Mouse (Mus musculus) frontal cortex, adult (tissue): ENCODE results near the gene Slc1a7.

Experiments
- ATAC-seq: cut with Nextera tagmentation; 2 replicates; pipeline ENCODE4 v1.9.2; 2017; ENCODE audit warnings: mild to moderate bottlenecking, moderate library complexity, mixed read lengths; ENCODE audit not compliant: low TSS enrichment

Gene Slc1a7

DNA sequence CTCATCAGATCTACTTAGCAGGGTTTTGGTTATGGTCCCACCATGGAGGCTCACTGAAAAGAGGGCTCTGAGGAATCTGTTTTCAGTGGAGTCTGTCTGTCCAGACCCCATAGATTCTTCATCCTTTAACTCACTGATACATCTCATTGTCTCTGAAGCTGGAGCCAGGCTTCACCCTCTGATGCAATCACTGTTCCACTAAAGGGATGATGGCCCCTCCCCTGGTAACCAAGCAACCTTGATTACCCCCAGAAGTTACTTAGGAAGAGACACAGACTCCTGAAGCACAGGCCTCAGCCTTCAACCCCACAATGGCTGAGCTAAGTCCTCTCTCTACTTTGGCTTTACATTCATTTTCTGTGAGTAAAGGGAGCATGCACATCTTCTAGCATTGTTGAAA, 1.6 kb downstream of the Slc1a7 start:
- ATAC-seq: no peak

DNA sequence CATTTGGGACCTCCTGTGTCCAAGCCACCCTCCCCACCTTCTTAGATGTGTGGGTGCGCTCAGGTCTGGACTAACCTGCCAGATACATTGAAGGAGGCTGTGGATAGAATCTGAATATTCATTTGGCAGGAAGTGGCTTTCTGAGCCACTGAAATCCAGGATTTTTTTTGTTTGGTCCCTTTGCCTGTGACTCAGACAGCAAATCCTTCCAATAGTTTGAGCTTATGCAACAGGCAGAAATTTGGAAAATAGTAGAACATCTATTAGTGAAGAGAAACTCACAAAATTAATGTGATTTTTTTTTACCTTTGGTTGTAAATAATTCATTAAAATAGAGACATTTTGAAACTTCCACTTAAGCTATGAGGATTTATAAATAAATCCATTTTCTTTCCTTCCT, 3.0 kb downstream of the Slc1a7 start:
- ATAC-seq: no peak

DNA sequence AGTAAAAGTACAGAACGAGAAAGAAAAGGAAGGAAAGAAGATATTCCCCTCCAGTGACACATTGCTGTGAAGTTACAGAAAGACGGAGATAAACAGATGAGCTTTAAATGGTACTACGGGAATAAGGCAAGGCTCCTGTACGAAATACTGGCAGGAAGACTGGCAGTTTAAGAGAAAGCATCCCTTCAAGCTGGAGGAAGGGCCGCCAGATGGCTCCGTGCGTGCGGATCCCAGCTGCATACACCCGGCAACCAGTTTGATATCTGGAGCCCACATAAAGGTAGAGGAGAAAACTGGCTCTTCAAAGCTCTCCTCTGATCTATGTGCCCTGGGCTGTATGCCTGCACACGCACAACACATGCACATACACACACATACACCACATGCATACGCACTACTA, 6.4 kb downstream of the Slc1a7 start:
- ATAC-seq: 0 out of 2 replicates have a peak, but pooled peaks have one; percentile 69

DNA sequence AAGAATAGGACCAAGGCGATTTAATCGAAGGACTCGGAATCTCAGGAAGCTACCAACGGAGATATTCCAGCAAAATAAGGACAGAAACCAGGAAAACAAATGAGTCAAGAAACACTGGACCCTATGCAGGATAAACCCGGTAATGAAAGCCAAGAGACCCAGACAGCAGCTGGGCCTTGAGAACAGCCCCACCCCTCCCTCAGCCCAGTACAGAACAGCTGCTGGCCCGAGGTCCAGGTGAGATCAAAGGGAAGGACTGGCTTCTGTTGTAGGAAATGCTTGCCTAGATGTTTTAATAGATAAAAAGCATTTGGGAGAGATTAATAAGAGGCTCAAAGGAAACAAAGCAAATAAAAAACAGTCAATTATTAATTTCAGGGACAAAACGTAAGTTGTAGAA, 6.9 kb downstream of the Slc1a7 start:
- no peak for ATAC-seq

DNA sequence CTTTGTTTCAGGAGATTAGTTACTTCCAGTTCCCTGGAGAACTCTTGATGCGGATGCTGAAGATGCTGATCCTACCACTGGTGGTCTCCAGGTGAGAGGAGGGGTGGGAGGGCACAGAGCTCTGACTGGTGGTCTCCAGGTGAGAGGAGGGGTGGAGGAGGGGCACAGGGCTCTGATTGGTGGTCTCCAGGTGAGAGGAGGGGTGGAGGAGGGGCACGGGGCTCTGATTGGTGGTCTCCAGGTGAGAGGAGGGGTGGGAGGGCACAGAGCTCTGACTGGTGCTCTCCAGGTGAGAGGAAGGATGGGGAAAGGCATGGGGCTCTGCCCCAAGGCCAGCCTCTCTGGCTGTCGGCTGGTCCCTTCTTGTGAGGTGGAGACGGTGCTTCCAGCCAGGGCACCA, 9.5 kb downstream of the Slc1a7 start:
- no peak for ATAC-seq

DNA sequence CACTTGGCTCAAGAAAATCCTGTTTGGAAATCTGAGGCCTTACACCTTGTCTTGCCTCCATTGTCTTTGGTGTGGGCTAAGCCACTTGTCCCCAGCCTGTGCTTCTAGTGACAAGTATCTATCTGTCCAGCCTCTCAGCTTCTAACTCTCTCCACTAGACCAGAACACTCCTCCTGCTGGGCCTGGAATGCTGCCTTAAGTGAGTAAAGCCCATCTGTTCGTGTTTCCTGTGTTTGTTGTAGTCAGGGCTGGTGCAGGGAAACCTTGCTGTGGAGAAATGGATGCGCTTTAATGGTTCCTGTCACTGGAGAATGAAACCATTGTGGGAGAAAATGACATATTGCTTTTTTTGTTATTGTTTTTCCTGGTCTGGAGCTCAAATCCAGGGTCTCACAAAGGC, 11.4 kb downstream of the Slc1a7 start:
- ATAC-seq: peak; percentile 81; the same call in 1 of the 2 replicates

DNA sequence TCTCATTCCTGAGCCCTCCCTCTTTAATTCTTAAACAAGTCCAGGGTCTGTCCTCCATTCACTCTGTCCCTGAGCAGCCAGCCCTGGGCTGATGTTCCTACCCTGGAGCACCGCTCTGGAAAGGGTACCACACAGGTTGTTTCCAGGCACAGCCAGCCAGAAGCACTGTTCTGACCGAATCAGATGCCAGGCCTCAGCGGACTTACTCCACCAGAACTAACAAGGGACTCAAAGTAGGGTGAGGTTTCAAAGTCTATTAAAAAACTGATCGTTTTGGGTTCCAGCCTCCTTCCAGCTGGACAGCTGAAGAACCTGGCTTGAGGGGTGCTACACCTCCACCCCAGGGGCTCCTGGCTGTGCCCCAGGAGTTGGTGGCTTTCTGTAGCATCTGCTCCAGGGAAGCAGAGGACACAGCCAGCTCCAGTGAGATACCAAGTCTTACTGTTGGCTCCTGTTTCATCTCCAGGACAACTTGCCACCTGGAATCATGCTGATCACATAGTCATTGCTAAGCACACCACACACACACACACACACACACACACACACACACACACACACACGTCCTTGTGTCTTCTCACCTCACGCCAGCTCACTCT, 12.0 kb downstream of the Slc1a7 start:
- ATAC-seq: no peak

DNA sequence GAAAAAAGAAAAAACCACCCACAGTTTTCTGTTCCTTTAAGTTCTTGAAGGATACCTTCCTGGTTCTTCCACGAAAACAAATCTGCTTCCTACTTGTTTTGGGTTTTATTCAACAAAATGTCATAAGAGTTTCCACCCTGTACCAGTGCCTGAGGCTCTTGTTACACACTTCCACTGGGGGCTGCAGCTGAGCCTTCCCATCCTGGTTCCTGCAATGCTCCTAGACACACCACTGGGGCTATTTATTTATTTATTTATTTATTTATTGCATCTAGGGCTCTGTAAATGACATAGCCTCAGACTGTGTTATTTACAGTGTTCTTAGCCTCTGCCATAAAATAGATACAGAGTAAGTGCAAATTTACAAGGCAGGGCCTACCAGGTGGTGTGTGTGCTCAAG, 15.6 kb downstream of the Slc1a7 start:
- ATAC-seq: peak; percentile 13; the same call in 1 of the 2 replicates

DNA sequence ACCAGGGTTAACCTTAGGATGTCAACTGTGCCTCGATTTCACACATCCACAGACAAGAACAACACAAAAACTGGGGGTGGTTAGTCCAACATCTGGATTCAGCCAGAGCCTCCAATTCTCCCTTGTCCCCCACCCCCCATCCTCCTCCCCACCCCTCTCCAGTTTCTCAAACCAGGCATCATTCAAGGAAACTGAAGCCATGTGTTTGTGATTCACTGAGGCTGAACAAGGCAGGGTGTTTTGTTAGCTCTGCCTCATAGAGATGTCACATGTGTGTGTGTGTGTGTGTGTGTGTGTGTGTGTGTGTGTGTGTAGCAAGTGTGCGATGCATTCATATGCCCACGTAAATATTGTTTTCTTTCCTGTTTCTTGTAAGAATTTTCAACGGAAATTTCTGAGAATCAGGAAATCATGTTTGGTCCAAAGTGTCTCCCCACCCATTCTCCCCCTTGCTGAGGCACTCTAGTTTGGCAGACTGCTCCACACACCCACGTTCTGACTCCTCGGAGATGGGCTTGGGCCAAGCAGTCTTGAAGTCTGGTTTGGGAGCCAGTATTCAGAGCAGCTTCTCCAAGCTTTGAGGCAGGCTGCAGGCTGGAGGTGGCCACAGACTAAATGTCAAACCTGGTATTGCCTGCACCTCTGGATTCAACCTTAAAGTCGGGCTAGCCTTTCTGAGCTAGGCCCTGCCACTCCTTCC, 16.3 kb downstream of the Slc1a7 start:
- peak; percentile 95 for ATAC-seq

DNA sequence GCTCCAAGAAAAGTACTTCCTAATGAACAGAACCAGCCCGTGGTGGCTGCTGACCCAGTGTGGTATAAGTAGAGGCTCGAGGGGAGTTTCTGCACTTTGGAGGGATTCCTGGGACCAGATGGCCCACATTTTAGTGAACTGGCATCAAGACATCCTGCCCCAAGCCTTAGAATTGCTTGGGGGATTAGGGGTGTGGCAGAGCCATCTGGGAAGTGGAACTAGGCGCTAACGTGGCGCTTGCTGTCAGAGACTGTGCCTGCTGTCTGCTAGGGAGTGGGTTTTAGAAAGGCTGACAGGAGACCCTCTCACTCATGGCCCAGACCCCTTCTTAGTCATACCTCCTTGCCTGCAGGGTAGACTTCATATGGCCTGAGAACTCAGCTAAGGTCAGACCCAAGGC, 17.7 kb downstream of the Slc1a7 start:
- ATAC-seq: no peak

DNA sequence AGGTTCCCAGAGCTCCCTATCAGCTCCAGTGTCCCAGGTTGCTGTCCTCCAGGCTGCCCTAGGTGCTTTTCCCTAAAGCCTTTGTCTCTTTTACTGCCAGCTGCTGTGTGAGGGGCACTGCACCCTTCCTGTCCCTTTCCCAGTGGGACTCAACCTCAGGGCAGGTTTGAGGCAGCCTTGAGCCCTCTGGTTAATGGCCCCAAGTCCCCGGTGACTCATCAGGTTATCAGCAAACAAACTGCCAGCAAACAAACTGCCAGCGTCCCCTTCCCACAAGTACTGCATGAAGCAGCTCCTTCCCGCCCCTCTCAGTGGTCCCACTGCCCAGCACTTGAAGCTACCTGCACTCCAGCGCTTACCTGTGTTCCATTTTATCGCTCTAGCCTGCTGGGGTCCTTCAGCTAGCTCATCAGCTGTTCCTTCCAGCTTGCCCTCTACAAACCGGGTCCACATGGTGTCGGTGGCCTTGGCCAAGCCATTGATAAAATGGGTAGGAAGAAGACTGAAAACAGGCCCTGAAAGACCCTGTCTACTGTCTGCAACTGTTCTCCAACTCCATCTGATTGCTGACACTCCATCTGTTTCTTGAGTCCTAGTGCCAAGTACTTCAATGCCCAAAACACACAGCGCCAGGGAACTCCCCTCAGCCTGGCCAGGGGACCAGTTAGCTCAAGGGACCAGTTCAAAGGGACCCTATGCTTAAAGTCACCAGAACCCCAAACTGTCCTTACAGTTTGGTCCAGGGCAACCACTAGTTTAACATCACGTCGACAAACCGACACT, 18.4 kb downstream of the Slc1a7 start:
- ATAC-seq: no peak

DNA sequence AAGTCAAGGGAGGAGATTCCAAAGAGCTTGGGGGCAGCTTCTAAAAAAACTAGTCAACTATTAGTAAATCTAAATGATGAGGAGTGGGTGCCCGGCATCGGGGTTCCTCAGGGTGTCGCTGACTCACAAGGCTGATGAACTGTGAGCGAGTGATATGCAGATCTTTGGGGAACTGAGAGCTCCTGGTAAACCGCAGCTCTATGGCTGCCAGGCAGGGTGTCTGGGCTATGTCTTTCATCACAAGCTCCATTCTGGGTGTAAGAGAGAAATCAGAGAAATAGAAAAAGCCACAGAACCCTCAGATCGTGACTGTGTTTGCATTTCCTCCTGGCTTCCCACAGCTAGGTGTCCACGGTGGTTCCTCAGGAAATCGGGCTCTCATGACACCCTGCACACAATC, 20.8 kb downstream of the Slc1a7 start:
- ATAC-seq: no peak

DNA sequence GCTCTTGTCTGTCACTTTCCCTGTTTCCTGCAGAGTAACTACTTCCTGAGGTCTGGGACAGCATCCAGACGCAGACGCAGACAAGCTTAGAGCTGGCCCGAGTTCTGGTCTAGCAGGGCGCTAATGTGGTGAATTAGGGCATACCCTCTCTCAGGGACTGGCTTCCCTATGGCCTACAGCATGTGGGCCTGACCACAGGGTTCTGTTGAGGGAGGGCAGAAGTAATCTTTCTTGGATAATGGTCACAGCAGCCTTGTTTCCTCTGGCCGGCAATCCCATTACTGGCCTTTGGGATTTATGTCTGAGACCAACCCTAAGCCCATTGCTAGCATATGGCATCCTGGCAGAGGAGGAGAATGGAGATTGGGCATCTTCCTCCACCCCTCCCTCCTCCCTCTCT, 22.7 kb downstream of the Slc1a7 start:
- no peak for ATAC-seq

DNA sequence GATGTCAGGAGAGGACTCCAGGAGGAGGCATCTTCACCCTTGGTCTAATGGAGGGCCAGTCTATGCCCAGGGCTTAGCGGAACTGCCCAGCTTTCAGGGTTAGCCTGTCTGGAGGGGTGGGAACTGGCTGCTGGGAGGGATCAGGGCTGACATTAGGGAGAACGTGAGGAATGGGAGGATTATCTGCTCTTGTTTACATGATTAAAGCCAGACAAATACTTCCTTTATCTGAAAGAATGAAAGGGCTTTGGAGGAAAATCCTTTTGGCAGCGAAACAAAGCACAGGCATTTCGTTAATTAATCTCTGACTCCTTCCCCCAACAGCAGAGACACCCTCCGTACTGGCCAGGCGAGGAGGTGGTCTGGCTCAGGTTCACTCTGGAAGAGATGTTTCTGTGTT, 23.7 kb downstream of the Slc1a7 start:
- ATAC-seq: no peak

DNA sequence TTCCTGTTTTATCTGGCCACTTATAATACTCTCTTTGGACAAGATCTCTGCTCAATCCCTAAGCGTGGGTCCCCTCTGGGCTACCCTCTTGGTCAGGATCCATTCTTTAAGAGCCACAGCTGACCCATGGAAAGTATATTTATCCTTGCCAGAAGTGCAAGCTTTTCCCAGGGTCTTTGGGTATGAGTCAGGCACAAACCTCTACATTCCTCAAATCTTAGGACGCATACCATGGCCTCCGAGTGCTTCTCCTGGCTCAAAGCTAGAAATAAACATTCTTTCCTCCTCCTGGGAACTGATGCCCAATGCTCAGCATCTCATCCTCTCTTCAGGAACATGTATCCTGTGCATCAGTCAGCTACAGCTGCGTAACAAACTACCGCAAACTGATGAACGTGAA, 26.9 kb downstream of the Slc1a7 start:
- no peak for ATAC-seq

DNA sequence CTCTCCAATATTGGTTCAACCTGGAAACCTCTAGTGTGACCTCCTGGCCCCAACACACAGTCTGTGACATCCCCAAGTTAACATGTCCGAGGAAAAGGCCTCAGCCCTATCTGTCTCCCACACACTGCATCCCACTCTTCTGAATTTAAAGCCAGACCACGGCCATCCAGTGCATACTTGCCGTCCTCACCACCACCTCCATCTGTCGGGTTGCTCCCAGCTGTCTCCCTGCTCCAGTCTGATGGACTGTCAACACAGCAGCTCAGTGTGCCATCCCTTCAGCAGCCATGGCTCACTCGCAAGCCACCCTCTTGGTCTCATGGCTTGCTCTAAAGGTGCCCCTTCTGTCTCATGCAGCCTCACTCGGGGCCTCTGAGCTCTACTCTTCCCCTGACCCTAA, 27.6 kb downstream of the Slc1a7 start:
- ATAC-seq: no peak

DNA sequence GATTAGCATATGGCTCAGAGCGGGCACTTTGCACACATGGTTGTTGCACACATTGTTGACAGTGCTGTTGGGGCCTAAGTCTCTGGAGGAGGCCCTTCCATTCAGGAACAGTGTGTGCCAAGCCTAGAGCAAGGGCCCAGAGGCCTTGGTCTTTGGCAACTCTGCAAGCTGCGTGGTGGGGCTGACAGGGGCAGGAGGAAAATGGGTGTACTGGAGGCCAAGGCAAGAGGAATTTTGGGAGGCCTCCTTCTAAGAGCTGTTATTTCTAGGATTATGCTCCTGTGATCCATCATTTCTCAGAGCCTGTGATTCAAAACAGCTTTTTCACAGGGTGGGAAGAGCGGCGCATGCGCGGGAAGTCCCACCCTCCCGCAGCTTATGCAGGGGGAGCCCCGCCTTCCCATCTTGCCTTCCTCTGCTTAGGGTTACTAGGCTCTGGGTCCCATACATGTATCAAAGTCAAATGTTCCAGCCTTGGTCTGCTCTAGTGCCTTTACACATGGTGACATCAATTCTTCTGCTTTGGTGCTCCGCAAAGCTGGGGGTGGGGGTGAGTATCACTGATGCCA, 28.4 kb downstream of the Slc1a7 start:
- peak; percentile 20; the same call in 1 of the 2 replicates for ATAC-seq

DNA sequence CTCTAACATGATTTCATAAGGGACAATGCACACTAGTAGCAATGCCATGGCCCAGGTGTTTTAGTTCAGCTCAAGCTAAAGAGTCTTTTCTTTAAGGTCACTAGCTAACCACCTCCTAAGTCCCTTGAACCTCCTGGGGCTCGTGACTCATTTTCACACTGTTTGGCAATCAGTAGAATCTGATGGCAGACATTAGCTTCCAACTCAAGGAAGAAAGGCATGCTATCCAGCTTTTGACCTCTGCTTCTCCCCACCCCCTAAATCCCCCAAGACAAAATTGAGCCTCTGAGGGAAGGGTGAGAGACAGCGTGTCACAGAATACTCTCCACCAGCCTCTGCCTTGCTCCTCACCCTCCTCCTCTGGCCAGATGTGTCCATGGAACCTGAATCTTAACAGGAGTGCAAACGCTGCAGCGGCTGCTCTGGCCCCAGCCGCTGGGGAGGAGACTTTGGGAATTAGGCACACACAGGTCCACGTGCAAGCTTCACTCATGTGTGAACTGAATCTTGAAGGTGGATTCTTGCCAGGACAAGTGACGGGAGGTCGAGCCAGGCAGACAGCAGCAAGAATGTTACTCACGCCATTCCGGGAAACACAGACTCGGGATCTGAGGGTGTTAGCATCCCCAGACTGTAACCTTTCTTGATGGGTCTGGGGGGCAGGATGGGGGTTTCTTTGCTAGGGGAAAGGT, 30.7 kb downstream of the Slc1a7 start:
- no peak for ATAC-seq

DNA sequence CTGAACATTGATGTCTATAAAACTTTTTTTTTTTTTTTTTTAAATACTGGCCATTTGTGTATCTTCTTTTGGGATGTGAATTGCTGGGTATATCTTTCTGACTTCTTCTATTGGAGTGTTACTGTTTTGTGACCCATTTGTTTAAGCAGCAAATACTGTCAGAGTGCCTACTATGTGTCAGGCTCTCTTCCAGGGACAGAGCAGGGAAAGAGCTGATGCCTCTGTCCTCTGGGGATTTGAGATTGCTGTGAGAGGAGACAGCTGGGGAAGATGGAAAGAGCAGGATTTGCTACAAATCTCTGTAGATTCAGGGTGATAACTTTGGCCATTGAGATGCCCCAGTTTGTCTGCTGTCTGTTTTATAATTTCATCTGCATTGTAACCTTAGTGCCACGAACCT, 31.2 kb downstream of the Slc1a7 start:
- no peak for ATAC-seq

DNA sequence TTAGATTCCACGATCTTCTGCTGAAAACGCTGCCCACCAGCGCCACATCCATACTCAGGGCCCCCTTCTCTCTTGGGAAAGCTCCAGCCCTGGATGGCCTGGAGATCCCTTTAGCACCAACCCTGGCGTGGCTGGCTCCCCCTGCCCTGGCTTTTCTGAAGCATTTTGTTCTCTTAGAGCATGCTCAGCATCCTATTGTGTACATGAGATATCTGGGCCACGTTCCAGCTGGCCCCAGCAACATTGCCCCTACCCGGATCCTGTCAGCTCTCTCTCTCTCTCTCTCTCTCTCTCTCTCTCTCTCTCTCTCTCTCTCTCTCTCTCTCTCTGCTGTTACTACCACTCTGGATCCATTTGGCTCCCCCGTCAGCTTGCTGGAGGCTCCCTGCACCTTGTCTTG, 37.2 kb downstream of the Slc1a7 start:
- ATAC-seq: no peak

DNA sequence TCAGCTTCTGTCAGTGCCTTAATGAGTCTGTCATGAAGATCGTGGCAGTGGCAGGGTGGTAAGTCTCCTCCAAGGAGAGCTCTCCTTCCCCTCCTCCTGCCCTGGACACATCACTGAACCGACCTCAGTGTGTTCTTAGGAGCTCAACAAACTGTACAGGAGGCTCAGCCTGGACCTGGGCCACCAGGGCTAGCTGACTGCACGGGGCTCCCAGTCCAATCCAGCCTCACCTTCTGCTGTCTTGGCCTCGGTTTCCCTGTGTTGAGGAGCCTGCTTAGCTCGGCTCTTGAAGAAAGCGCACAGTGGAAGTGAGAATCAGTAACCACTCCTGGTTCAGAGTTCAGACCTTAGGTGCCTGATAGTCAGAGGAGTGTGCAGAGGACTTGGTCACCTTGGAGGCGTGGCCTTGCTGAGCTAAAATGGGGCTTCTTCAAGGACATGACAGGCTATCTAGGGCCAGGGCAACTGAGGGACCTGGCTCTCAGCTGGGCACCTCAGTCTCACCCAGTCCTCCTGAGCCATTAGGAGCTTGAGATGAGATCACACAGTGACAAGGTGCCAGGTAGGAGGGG, 39.5 kb downstream of the Slc1a7 start:
- ATAC-seq: no peak

DNA sequence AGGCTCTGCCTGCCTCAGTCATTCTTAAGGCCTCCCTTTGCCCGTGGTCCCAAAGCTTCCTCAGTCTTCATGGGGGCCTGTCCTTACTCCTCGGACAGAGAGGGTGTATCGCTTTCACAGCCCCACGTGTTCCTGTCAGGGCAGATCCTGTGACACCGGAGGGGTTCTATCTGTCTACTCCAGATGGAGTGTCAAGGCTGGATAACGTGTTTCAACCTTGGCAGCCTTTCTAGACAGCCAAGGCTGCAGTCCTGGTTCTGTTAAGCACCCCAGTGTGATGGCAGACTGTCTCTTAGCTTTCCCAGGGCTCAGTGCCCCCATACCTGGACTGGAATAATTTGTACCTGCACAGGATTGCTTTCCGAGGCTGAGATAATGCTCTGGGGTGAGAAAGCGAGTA, 40.4 kb downstream of the Slc1a7 start:
- ATAC-seq: no peak
